Mouse (Mus musculus) forebrain, embryonic 15.5 days (tissue): ENCODE measurements around the gene Cend1. TPM values are rescaled to one million over a fixed set of nuclear protein-coding genes. Genes with fewer than 3 reads are reported as not detected.

ENCODE experiments used
- ATAC-seq: fragments of 200-750 bp; cut with Nextera tagmentation; replicated peaks from 2 replicates; pipeline ENCODE4 v1.8.0; 2017; ENCODE audit warnings: mild to moderate bottlenecking, moderate TSS enrichment, moderate library complexity
- H3K27ac ChIP-seq: fragments of 300-500 bp; sonication (generic); replicated peaks from 2 replicates; pipeline ENCODE4 v1.5.1; 2015; ENCODE audit warnings: mild to moderate bottlenecking, inconsistent platforms
- H3K27me3 ChIP-seq: fragments of 300-500 bp; sonication (generic); 2 replicates; pipeline ENCODE4 v1.6.1; 2015; ENCODE audit warnings: inconsistent platforms
- H3K36me3 ChIP-seq: fragments of 300-500 bp; sonication (generic); 2 replicates; pipeline ENCODE4 v1.6.1; 2015; ENCODE audit warnings: mild to moderate bottlenecking, inconsistent platforms
- H3K4me1 ChIP-seq: fragments of 300-500 bp; sonication (generic); 2 replicates; pipeline ENCODE4 v1.6.1; 2015; ENCODE audit warnings: inconsistent platforms
- H3K4me2 ChIP-seq: fragments of 300-500 bp; sonication (generic); replicated peaks from 2 replicates; pipeline ENCODE4 v1.6.1; 2015; ENCODE audit warnings: mild to moderate bottlenecking, inconsistent platforms
- H3K4me3 ChIP-seq: fragments of 300-500 bp; sonication (generic); 2 replicates; pipeline ENCODE4 v1.5.1; 2015; ENCODE audit warnings: mild to moderate bottlenecking, inconsistent platforms
- H3K9ac ChIP-seq: fragments of 300-500 bp; sonication (generic); replicated peaks from 2 replicates; pipeline ENCODE4 v1.6.1; 2015; ENCODE audit warnings: mild to moderate bottlenecking, inconsistent platforms
- H3K9me3 ChIP-seq: fragments of 300-500 bp; sonication (generic); 2 replicates; pipeline ENCODE4 v1.6.1; 2016; ENCODE audit warnings: inconsistent platforms
- WGBS: fragments of 180-500 bp; shearing (Covaris S2); methylation state at CpG from one replicate; pipeline ENCODE4 v1.1.7; 2015; ENCODE audit warnings: mixed read lengths; 5-methylcytosine and 5-hydroxymethylcytosine counted together
- polyA plus RNA-seq: library from polyadenylated mRNA; unstranded; fragments of >200 nt; fragmentation: Nextera tagmentation; extraction: Ambion mirVana; gene quantifications from 2 replicates; pipeline ENCODE4 v1.2.1, GENCODE M21; 2015

Cend1 gene
- polyA plus RNA-seq, 1 experiment from 2014 or later, result 47.0 TPM

DNA sequence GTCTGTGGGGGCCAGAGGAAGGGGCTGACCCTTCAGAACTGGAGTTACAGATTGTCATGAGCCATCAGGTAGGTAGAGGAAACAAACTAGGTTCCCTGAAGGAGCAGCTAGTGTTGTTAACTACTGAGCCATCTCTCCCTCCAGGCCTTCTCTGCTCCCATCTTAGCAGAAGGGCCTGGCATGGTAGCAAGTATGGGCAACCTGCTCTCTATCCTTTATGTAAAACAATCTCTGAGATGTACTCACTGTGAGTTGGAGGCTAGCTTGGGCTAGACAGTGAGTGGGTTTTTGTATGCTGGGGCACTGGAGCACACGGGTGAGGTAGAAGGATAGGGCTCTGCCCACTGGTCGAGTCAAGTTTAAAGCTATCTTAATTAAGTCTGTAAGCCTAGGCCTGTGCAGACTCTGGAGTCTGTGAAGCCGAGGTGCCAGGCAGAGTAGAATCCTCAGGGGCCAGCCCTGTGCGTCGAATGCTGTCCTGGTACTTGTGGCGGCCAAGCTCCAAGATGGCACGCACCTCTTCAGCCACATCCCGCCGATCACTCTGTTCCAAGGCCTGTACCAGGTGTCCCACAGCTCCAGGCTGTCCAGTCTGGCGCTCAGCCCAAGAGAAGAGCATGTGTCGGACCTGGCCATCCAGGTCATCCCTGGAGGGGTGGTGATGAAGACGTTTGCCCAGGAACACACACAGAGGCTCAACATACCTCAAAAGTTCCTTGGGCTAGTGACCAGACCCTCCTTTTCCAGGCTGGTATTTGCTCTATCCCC lies 9.1 kb upstream of the Cend1 start:
- no peaks in the 10 kb centered on the region for H3K27me3 ChIP-seq
- no peak overlapping the region for H3K4me2 ChIP-seq
- H3K9me3 ChIP-seq, result no peaks in the 10 kb centered on the region
- H3K4me3 ChIP-seq, result no peak overlapping the region
- no peak for ATAC-seq
- H3K27ac ChIP-seq, result peak overlapping the region; percentile 89
- H3K9ac ChIP-seq, result no peak overlapping the region
- no peaks in the 10 kb centered on the region for H3K36me3 ChIP-seq
- H3K4me1 ChIP-seq, result peaks cover 57% of the 10 kb centered on the region
- WGBS, result 90% methylated on average over 12 of the region's 12 CpGs

DNA sequence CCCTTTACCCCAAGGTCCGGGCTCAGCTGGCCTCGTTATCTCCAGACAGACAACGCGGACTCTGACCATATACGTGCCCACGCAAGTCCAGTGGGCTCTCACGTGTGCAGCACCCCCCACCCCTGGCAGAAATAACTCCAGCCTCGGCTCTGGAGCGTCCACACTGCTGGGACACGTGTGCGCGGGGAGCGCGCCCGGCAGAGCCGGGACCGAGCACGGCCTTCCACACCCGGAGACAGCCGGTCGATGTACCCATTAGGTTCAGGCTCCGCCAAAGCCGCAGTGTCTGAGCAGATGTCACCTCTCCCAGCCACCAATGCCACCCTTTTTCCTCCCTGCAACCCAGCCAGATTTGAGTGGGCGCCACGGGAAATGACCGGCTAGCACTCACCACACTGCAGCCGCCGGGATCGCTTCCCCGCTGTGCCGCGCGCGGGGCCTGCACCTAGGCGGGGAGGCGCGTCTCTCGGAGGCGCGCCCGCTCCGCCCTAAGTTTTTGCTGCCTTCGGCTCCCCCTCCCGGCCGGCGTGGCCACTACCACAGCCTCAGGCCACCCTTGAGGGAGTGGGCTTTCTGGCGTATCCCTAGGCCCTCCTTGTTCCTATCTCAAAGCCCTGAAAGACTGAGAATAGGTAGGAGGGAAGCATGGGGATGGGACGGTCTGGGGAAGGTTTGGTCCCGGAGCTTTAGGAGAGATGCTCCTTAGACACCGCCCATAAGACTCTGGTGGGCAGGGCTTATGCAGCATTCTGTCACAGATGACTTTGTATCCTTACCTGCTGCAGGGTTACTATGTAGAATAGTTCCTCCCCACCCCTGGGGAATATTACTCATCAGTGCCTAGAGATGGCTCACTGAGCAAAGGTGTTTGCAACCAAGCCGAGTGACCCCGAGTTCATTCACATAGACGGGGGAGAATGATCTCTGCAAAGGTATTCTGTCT lies 8.2 kb upstream of the Cend1 start, which contains the start of gene Slc25a22:
Gene Slc25a22 (minus strand): TSS at position 715 of the 943 bp plus-strand sequence.
- H3K9me3 ChIP-seq, result no peaks in the 10 kb centered on the region
- H3K9ac ChIP-seq, result peak within 1 kb of the TSS; percentile 88
- peak within 1 kb of the TSS; percentile 89 for H3K27ac ChIP-seq
- H3K4me3 ChIP-seq, result peak within 1 kb of the TSS; percentile 76
- WGBS, result 5% methylated on average over 53 of the region's 53 CpGs
- H3K4me2 ChIP-seq, result peak within 1 kb of the TSS; percentile 95
- H3K36me3 ChIP-seq, result no peaks in the 10 kb centered on the region
- ATAC-seq, result peak; percentile 74
- no peaks in the 10 kb centered on the region for H3K27me3 ChIP-seq
- H3K4me1 ChIP-seq, result peaks cover 57% of the 10 kb centered on the region

DNA sequence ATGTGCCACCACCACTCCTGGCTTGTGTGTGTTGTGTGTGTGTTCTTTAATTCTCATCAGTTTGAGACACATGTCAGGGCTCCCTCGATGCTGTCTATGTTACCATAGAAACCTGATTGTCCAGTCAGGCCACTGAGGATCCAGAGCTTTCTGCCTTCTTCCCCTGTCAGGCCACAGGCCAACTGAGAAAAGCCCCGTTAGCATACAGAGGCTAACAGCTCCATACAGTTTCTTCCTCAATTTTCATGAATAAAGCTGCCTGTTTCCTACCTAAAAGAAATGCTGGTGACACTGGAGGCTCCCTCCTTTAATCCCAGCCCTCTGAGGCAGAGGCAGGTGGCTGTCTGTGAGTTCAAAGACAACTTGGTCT lies 7.2 kb upstream of the Cend1 start:
- Histone ChIP-seq H3K9ac (peak overlapping the region; percentile 88), H3K27ac (peak overlapping the region; percentile 89), H3K4me1 (peaks cover 53% of the 10 kb centered on the region), H3K9me3 (no peaks in the 10 kb centered on the region), H3K4me2 (peak overlapping the region; percentile 95), H3K27me3 (no peaks in the 10 kb centered on the region), H3K4me3 (peak overlapping the region; percentile 76), H3K36me3 (peaks cover 7% of the 10 kb centered on the region)
- WGBS, result 44% methylated on average over 2 of the region's 2 CpGs
- ATAC-seq, result no peak

DNA sequence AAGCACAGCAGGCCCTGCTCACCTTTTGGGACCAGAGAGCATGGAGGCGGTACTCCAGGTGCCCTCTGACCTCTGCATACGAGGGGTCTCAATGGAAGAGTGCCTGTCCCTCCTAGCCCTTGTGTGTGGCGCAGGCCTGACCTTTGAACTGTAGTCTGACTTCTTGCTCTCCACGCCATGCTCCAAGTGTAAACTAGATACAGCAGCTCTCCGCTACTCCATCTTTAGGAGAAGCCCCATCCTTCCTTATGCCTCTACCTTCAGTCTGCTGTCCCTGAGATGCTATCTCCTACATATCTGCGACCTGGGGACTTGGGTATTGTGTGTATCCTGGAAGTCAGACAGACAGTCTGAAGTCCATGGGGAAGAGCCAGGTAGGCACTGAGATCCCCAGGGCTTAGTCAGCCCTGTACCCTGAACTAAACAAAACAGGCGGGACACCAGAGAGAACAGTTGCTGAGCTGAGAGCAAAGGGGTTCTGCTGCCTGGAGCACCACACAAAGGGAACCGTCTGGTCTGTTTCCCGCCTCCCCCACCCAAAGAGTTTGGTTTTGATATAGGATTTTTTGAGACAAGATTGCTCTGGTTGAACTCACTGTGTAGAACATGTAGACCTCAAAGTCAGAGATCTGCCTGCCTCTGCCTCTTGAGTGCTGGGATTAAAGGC lies 6.7 kb upstream of the Cend1 start:
- Histone ChIP-seq H3K9me3 (no peaks in the 10 kb centered on the region), H3K4me1 (peaks cover 53% of the 10 kb centered on the region), H3K4me3 (peak overlapping the region; percentile 76; the same call in 1 of the 2 replicates), H3K27me3 (no peaks in the 10 kb centered on the region), H3K36me3 (peaks cover 12% of the 10 kb centered on the region), H3K4me2 (peak overlapping the region; percentile 96), H3K9ac (no peak overlapping the region; the same call in 1 of the 2 replicates), H3K27ac (peak overlapping the region; percentile 88; the same call in 1 of the 2 replicates)
- 78% methylated on average over 9 of the region's 9 CpGs for WGBS
- ATAC-seq, result no peak

DNA sequence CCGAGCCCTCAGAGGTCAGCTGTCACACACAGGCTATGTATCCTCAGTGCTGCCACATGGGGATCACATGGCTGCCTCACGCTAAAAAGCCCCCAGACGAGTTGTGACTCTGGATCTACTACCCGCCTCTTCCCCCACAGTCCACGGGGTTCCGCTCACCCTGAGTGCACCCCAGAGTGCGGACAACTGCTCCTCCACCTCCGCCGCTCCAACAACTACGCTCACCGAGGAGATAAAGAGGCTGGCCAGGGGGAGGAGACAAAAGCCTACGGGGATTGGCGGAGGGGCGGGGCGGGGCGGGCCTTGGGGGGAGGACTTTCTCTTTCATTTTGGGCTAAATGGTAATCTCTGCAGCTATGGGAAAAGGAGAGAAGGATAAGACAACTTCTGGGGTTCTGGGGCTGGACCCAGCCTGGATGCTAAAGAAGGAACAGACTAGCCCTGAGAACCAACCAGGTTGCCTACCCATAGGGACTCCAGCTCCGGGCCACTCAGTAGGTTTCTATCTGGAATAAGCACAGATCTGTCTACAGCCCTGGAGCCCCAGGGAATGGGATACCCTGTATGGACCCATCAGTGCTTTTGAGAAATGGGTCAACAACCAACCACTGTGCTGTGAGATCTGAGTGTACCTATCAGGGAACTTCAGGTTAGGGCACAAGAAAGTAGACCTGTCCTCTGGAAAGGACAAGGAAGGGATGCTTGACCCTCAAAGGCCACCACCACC lies 6.0 kb upstream of the Cend1 start:
- Histone ChIP-seq H3K4me1 (peaks cover 50% of the 10 kb centered on the region), H3K27me3 (no peaks in the 10 kb centered on the region), H3K9ac (peak overlapping the region; percentile 72), H3K36me3 (peaks cover 19% of the 10 kb centered on the region), H3K4me3 (peak overlapping the region; percentile 56), H3K4me2 (peak overlapping the region; percentile 96), H3K9me3 (no peaks in the 10 kb centered on the region), H3K27ac (peak overlapping the region; percentile 88)
- peak; percentile 37 for ATAC-seq
- WGBS, result 3% methylated on average over 17 of the region's 17 CpGs

DNA sequence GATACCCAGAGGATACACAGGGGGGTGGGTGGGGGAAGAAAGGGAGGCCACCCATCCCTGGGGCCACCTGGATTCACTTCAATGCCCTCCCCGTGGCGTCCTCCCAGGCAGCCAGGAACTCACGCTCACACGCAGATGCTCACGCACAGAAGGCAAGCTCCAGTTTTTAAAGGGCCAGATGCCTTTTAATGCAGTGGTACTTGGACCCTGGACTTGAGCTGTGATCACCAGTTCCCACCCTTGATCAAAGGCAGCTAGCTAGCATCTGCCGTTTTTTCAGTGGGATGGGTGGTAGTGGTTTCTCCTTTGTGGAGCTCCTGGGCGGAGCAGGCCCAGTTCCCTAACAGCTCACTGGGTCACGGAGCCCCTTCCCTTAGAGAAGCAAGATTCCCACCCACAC lies 5.2 kb upstream of the Cend1 start:
- Histone ChIP-seq H3K9ac (peak overlapping the region; percentile 72), H3K4me1 (peaks cover 57% of the 10 kb centered on the region), H3K27ac (peak overlapping the region; percentile 88), H3K4me2 (peak overlapping the region; percentile 96), H3K27me3 (no peaks in the 10 kb centered on the region), H3K36me3 (peaks cover 22% of the 10 kb centered on the region), H3K4me3 (peak overlapping the region; percentile 56), H3K9me3 (no peaks in the 10 kb centered on the region)
- ATAC-seq, result peak; percentile 20; the same call in 1 of the 2 replicates
- 7% methylated on average over 8 of the region's 8 CpGs for WGBS

DNA sequence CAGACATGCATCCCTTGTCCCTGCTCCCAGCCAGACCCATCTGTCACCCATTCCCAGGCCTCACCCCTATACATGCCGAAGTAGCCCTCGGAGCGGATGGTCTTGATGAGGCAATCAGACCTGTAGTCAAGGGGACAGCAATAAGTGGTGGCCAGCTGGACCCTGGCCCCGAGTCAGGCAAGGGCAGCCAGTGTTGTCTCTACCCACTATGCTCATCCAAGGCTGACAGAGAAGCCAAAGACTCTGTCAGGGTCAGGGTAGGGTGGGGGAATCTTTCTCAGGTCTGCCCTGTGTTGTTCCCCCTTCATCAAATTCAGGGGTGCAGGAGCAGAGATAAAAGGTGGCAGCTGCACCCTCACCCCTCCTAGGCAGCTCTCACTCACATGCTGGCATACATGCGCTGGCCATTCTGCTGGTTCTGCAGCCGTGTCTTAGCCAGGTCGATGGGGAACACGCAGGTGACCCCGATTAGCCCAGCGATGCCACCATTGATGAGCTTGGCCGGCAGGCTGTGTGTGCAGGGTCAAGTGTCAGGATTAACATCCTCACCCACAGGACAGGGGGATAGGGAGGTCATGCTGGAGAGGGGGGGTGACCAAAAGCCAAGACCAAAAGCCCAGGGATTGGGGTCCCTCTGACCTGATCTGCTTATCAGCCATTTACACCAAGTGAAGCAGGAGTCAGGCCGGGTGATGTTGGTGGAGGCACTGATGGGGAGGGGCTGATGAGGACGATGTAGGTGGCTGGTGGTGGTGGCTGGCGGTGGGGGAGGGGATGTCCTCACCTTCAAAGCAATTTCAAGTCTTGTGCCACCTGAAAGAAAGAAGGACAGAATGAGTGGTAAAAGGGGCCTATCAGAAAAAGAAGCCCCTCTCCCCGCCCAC lies 4.5 kb upstream of the Cend1 start:
- no peak for ATAC-seq
- H3K27me3 ChIP-seq, result no peaks in the 10 kb centered on the region
- H3K36me3 ChIP-seq, result peaks cover 22% of the 10 kb centered on the region
- H3K27ac ChIP-seq, result peak overlapping the region; percentile 88
- no peaks in the 10 kb centered on the region for H3K9me3 ChIP-seq
- WGBS, result 69% methylated on average over 15 of the region's 15 CpGs
- peak overlapping the region; percentile 72 for H3K9ac ChIP-seq
- H3K4me2 ChIP-seq, result peak overlapping the region; percentile 96
- peaks cover 65% of the 10 kb centered on the region for H3K4me1 ChIP-seq
- H3K4me3 ChIP-seq, result peak overlapping the region; percentile 56

DNA sequence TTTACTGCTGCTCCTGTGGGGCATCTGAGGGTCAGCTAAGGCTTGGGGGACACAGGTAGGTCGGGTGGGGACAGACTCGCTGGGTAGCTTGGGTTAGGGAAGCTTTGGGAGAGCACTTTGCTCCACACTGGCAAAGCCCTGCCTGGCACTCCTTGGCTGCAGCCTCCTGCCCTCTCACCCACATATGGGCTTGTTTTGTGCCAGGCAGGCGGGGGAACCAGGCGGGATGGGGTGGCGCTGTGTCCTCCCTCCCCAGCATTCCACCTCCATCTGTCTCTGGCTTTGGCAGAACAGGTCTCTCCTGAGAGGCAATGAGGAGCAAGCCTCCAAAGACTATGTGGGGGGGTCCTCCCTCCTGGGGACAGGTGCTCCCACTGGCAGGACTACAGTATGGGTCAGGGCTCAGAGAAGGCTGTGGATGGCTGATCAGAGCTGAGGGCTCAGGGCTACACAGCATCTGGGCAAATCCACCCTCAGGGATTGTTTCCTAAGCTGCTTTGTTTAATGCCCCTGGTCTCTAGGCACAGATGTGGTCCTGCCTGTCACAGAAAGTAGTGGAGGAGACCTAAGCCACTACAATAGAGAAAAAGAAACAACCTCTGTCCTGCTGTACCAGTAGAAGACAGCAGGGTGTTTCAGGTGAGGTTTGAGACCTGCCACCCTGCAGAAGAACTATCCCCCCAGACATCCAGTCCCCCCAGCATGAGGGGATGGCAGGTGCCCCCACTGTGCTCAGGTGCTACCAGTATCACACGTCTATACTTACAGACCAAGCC lies 3.6 kb upstream of the Cend1 start:
- no peak for ATAC-seq
- H3K36me3 ChIP-seq, result peaks cover 22% of the 10 kb centered on the region
- H3K4me3 ChIP-seq, result peak overlapping the region; percentile 56; the same call in 1 of the 2 replicates
- H3K27ac ChIP-seq, result no peak overlapping the region
- H3K9me3 ChIP-seq, result no peaks in the 10 kb centered on the region
- 0 out of 2 replicates have a peak overlapping the region, but pooled peaks have one; percentile 2 for H3K4me2 ChIP-seq
- peak overlapping the region; percentile 72; the same call in 1 of the 2 replicates for H3K9ac ChIP-seq
- H3K4me1 ChIP-seq, result peaks cover 71% of the 10 kb centered on the region
- H3K27me3 ChIP-seq, result no peaks in the 10 kb centered on the region
- WGBS, result 80% methylated on average over 6 of the region's 6 CpGs

DNA sequence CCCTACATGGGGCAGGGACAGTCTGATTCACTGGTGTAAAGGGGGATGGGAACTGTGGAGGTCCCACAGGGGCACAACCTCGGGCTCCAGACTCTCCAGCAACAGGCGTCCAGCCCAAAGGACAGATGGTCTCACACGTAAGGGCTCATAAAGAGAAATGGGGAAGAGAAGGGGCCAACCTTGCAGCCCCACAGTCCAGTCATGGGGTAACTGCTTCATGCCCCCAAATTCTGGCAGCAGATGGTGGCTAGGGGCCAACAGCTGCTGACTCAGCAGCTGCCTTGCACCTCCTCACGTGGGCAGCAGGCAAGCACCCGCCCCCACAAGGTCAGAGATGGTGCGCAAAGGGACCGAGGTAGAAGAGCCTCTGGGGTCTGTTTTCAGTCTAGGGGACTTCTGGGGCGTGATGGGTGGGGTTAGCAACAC lies 2.9 kb upstream of the Cend1 start:
- H3K36me3 ChIP-seq, result peaks cover 22% of the 10 kb centered on the region
- WGBS, result 90% methylated on average over 8 of the region's 8 CpGs
- ATAC-seq, result no peak
- H3K27me3 ChIP-seq, result no peaks in the 10 kb centered on the region
- H3K4me2 ChIP-seq, result no peak overlapping the region
- H3K27ac ChIP-seq, result no peak overlapping the region
- no peak overlapping the region for H3K9ac ChIP-seq
- H3K9me3 ChIP-seq, result no peaks in the 10 kb centered on the region
- no peak overlapping the region for H3K4me3 ChIP-seq
- H3K4me1 ChIP-seq, result peaks cover 67% of the 10 kb centered on the region
